Mouse (Mus musculus) megakaryocyte, embryonic 14.5 days (primary cell): ENCODE measurements around the gene Mettl27. TPM values are rescaled to one million over a fixed set of nuclear protein-coding genes. Genes with fewer than 3 reads are reported as not detected.

Experiments
- H3K27me3 ChIP-seq: replicated peaks from 2 replicates; pipeline ENCODE3; 2012; ENCODE audit warnings: inconsistent platforms
- H3K36me3 ChIP-seq: replicated peaks from 2 replicates; pipeline ENCODE3; 2012; ENCODE audit warnings: low read length, inconsistent platforms, mixed read lengths
- H3K4me1 ChIP-seq: 2 replicates; pipeline ENCODE4 v1.6.1; 2012; ENCODE audit warnings: inconsistent platforms
- H3K4me3 ChIP-seq: replicated peaks from 2 replicates; pipeline ENCODE3; 2012; ENCODE audit warnings: moderate library complexity, mild to moderate bottlenecking, inconsistent platforms
- H3K9me3 ChIP-seq: 2 replicates; pipeline ENCODE4 v1.6.1; 2012; ENCODE audit warnings: inconsistent platforms
- FLI1 ChIP-seq: IDR thresholded peaks from 2 replicates; pipeline ENCODE4 v1.6.1; 2012; ENCODE audit warnings: low read length, inconsistent platforms, mixed read lengths
- GATA1 ChIP-seq: IDR thresholded peaks from 3 replicates; pipeline ENCODE4 v1.6.1; 2012; ENCODE audit warnings: mixed read lengths, low read length, inconsistent platforms, borderline replicate concordance
- polyA plus RNA-seq: library from polyadenylated mRNA; stranded (reverse); fragments of >175 nt; gene quantifications from 2 replicates; pipeline ENCODE4 v1.2.3, GENCODE M21; 2012; ENCODE audit warnings: low replicate concordance; ENCODE audit not compliant: insufficient read depth

Mettl27 gene
- polyA plus RNA-seq, 1 experiment = 34.3 TPM

DNA sequence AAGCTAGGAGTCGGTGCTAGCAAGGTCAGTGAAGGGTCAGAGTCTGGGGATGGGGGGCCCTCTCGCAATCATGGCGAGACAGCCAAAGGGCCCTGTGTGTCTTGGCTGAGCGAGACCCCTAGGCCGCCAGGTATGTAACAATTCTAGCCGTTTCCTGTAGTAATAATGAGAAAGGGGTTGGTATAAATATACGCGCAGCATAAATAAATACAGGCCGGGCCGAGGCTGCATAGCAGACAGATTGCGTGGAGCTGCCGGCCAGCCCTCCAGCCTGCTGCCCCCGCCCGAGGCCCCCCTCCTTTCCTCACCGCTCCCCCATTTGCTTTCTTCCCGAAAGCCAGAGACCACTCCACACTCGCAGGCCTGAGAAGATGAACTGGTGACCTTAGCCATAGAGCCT is 34.6 kb upstream of the Mettl27 start:
- Histone ChIP-seq H3K27me3 (peaks cover 38% of the 10 kb centered on the region), H3K4me3 (no peak overlapping the region), H3K4me1 (no peaks in the 10 kb centered on the region), H3K9me3 (0 out of 2 replicates have a peak, but pooled peaks cover 3% of the 10 kb centered on the region), H3K36me3 (no peaks in the 10 kb centered on the region)
- TF ChIP-seq FLI1 (no peak), GATA1 (no peak)

DNA sequence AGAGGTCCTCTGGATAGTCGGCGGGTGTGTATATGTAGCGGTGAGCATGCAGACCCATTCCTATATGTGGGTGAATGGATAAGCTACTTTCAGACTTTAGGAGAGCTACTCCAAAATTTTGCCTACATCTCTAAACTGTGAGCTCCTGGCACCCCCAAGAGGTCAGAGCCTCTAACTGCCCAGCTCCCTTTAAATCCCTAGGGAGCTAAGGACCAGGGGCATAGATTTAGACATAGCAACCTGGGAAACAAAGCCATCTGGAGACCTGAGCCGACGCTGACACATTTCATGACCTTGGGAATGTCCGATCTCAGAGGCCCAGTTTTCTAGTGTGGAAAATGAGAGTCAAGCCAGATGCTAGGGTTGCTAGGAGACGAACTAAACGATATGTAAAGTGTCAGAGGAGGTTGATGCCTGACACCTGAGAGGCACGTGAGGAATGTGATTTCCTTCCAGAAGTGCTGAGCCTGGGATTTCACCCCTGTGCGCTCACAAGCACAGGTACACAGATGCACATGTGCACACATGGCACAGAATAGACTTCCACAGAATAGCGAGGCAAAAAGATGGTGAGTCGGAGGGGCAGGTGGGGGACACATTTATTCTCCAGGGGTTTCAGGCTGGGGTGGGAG is 31.0 kb upstream of the Mettl27 start:
- no peak overlapping the region for H3K4me3 ChIP-seq

DNA sequence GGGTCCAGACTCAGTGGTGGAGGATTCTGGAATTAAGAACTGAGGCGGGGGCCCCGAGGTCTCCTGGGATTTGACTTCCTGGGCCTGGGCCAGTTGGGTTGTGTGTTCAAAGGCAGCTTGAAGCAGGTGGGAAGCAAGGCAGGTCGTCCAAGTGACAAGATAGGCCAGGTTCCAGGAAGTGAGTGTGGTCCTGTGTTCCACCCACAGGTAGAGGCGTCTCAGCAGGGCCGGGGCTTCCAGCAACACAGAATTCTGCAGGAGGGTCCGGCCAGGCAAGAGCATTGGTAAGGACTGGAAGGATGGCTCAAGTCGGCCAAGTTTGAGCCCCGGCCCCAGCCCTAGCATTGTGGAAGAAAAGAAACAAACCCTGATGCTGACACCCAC is 30.5 kb upstream of the Mettl27 start:
- Histone ChIP-seq H3K27me3 (peaks cover 37% of the 10 kb centered on the region), H3K9me3 (no peaks in the 10 kb centered on the region), H3K36me3 (no peaks in the 10 kb centered on the region), H3K4me1 (peaks cover 16% of the 10 kb centered on the region; the same call in 1 of the 2 replicates), H3K4me3 (no peak overlapping the region)
- TF ChIP-seq FLI1 (no peak), GATA1 (no peak)

More for the DNA sequence above, 31.0 kb upstream of the Mettl27 start:
- Histone ChIP-seq H3K9me3 (no peaks in the 10 kb centered on the region), H3K36me3 (no peaks in the 10 kb centered on the region), H3K4me1 (peaks cover 14% of the 10 kb centered on the region; the same call in 1 of the 2 replicates), H3K27me3 (peaks cover 39% of the 10 kb centered on the region)
- no peak for TF ChIP-seq FLI1
- TF ChIP-seq GATA1 = no peak

DNA sequence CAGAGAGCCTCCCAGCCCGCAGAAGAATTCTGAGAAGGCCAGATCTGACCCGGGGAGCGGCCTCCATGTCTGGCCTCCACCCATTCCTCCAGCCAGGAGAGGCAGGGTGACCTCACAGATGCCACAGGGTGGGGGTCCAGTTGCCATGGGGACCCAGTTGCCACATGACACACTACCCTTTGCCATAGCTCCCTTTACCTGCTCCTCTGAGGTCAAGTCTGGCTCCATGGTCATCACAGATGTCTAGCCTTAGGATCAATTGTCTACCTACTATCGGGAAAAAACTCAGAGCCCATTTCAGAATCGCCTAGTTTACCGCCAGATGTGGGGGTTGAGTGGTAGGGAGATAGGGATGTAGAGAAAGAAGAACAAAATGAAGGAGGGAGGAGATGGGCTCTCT is 25.5 kb upstream of the Mettl27 start, which contains the start of gene Tmem270:
Gene Tmem270, minus strand, starts transcription at position 101 of the 400 bp plus-strand sequence.
- Histone ChIP-seq H3K4me1 (peaks cover 39% of the 10 kb centered on the region), H3K9me3 (peaks cover 6% of the 10 kb centered on the region; the same call in 1 of the 2 replicates), H3K27me3 (peaks cover 20% of the 10 kb centered on the region), H3K36me3 (no peaks in the 10 kb centered on the region), H3K4me3 (no peak within 1 kb of the TSS)
- TF ChIP-seq FLI1 = no peak
- no peak for TF ChIP-seq GATA1

DNA sequence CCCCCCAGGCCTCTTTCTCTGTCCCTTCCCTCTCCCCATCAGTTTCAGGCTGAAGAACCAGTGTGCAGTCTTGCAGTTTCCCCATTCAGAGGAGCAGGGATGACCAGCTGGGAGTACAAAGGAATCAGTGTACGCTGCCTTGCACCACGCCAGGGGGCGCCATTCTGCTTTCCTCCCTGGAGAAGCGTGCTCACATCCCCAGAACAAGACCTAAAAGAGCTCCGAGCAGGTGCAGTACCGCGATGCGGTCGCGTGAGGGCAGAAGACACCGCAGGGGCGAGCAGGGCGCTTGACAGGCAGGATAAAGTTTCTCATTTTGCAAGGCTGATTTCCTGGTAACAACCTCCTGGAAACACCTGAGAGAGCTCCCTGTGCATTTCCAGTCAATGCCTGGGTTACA is 25.0 kb upstream of the Mettl27 start:
- H3K36me3 ChIP-seq = no peaks in the 10 kb centered on the region
- peaks cover 6% of the 10 kb centered on the region; the same call in 1 of the 2 replicates for H3K9me3 ChIP-seq
- H3K27me3 ChIP-seq = peaks cover 16% of the 10 kb centered on the region
- no peak for TF ChIP-seq FLI1
- no peak for TF ChIP-seq GATA1
- peaks cover 39% of the 10 kb centered on the region for H3K4me1 ChIP-seq
- no peak overlapping the region for H3K4me3 ChIP-seq

DNA sequence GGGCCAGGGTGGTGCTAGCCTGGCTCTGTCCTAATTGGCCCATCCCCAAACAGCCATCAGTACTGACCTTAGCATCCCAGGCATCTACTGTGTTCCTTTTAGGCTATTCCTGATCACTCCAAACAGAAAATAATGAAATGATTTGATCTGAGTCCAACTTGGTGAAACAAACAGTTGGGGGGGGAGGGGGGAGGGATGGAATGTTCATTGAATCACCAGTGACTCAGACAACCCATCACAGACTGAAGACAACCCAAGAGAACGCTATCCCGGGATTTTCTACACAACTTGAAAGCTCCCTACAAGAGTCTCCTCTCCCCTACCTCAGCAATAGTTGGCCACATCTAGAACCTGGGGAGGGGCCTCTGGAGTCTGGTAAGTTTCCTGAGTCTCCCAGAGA is 20.3 kb upstream of the Mettl27 start:
- H3K36me3 ChIP-seq = no peaks in the 10 kb centered on the region
- no peak for TF ChIP-seq FLI1
- TF ChIP-seq GATA1 = no peak
- H3K4me3 ChIP-seq = no peak overlapping the region
- peaks cover 20% of the 10 kb centered on the region for H3K27me3 ChIP-seq
- H3K9me3 ChIP-seq = peaks cover 11% of the 10 kb centered on the region
- peaks cover 38% of the 10 kb centered on the region for H3K4me1 ChIP-seq

DNA sequence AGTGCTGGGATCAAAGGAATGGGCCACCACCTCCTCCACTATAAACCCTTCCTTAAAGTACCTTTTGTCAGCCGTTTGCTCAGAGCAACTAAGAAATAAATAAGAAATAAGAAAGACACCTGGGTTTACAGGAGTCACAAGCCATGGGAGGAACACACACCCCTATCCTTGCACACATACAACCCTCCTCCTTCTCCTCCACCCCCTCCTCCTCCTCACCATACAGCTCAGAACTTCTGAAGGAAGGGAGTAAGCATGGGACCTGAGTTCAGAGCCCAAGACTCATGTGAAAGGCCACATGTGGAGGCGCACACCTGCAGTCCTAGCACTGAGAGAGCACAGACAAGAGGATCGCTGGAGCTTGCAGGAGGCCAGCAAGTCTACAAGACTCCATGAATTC is 18.8 kb upstream of the Mettl27 start:
- H3K4me3 ChIP-seq = no peak overlapping the region
- TF ChIP-seq FLI1 (no peak), GATA1 (no peak)
- H3K9me3 ChIP-seq = peaks cover 23% of the 10 kb centered on the region
- peaks cover 20% of the 10 kb centered on the region for H3K27me3 ChIP-seq
- H3K4me1 ChIP-seq = peaks cover 31% of the 10 kb centered on the region
- no peaks in the 10 kb centered on the region for H3K36me3 ChIP-seq

DNA sequence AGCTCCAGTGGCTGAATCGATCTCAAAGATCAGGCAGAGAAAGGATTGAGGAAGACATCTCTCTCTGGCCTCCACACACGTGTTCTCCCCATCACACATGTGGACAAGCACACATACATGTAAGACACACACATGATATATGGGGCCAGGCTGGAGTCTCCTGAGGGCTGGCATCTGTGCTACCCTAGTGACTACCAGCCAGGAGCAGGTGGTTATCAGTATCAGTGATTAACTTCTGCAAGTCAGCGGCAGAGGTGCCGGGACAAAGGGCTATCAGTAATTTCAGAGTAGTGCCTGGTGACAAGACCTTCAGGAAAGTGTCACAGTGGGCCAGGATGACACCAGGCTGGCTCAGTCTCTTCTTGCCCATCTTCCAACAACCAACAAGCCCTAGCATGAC is 18.4 kb upstream of the Mettl27 start:
- no peak for TF ChIP-seq GATA1
- Histone ChIP-seq H3K4me3 (no peak overlapping the region), H3K4me1 (peaks cover 30% of the 10 kb centered on the region)

DNA sequence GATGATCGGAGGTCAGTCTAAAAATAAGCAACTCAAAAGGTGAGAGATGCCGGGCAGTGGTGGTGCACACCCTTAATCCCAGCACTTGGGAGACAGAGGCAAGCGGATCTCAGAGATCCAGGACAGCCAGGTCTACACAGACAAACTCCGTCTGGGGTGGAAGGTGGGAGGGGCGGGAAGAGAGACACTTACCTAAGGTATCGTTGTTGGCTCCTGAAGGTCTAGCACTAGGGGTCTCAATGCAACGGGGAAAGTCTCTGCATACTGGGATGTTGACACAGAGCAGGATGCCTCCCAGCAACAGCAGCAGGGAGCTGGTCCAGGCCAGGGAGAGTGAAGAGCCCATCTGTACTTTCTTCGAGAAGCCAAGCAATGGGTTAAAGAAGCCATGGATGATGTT is 17.7 kb upstream of the Mettl27 start:
- TF ChIP-seq FLI1 (no peak), GATA1 (no peak)
- Histone ChIP-seq H3K27me3 (peaks cover 24% of the 10 kb centered on the region), H3K4me1 (peaks cover 30% of the 10 kb centered on the region), H3K4me3 (no peak overlapping the region), H3K36me3 (no peaks in the 10 kb centered on the region), H3K9me3 (peaks cover 23% of the 10 kb centered on the region)

More for the DNA sequence above, 18.4 kb upstream of the Mettl27 start:
- Histone ChIP-seq H3K27me3 (peaks cover 20% of the 10 kb centered on the region), H3K9me3 (peaks cover 23% of the 10 kb centered on the region), H3K36me3 (no peaks in the 10 kb centered on the region)

DNA sequence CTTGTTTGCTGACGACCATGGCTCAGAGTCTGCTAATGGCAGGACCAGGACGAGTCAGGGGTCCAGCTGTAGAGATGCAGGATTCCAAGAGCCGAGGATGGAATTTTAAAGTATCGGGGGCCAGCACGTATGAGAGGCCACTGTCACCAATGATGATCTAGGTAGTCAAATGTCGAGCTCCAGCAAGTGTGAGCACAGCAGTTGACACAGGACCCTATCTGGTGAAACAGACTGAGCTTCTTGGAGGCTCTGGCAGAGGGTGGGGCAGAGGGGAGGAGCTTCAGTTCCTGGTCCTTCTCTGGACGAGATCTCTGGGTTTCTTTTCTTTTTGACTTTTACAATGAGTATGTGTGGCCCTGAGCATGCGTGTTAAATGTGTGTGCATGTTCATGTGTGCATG is 16.9 kb upstream of the Mettl27 start, which contains the start of gene Cldn13:
Gene Cldn13, minus strand, starts transcription at position 216 of the 400 bp plus-strand sequence.
- H3K4me3 ChIP-seq = no peak within 1 kb of the TSS
- H3K27me3 ChIP-seq = peaks cover 26% of the 10 kb centered on the region
- no peaks in the 10 kb centered on the region for H3K36me3 ChIP-seq
- H3K9me3 ChIP-seq = peaks cover 20% of the 10 kb centered on the region
- H3K4me1 ChIP-seq = peaks cover 30% of the 10 kb centered on the region
- no peak for TF ChIP-seq GATA1
- no peak for TF ChIP-seq FLI1
